Mouse (Mus musculus) cerebellum, postnatal 36 days (tissue): ENCODE data around the gene Olfr1253.

Experiments
- DNase-seq, 2 experiments: peaks; one replicate each; pipeline ENCODE4 v3.0.0; 2021 to 2022; ENCODE audit warnings: mixed read lengths in 2 of 2

Gene Olfr1253

DNA sequence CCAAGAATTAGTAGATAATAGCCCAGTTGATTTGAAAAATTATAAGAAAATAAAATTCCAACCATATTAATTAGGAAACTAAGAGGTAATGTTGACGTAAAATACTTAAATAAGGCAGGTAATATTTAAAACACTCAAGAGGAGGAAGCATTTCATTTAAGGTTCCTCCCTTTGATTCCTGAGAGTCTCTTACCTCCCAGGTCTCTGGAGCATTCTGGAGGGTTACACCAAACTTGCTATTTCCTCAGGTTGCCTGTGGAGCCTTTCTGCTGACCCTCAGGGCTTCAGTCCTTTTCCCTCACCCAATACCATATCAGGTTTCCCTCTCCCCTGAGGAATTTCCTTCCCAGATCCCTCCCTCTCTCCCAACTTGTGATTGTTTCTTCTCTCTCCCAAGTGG lies at the start of gene Olfr1253:
TSS of gene Olfr1253 (minus strand) at position 101 of the 400 bp plus-strand sequence.
- DNase-seq, result no peak

DNA sequence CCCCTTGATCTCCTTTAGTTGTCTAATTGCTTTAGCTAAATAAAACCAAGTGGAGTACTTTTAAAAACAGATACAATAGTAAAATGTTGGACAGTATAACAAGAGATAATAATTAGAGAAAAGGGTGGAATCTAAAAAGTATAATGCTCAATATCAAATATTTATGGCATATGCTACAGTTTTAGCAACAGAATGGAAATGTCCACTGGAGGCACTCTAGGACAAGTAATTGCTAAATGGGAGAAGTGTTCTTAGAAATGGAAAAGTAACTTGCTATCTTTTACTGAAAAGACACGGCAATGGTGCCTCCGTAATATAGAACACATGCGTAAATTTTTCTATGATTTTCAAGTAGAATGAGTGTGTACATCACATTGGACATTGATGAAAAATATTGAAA lies 42.7 kb upstream of the Olfr1253 start:
- DNase-seq, result no peak

DNA sequence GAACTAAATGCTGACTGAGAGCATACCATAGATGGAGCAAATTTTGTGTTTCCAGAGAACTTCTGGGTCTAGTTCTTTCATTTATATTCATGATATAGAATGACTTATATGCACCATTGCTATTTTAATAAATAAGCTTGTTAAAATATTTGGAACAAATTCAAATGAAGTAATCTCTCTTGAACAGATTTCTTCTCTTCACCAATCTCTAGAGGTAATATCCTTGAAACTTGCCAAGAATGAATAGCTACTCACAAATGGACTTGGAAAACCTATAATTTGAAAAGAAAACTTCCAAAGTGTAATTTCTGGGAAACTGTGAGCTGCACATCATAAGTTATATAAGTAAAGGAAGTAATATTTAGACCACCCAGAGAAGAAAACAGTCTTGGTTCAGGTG lies 36.6 kb upstream of the Olfr1253 start, which contains the start of gene Olfr1254:
TSS of gene Olfr1254 (minus strand) at position 101 of the 400 bp plus-strand sequence.
- no peak for DNase-seq

DNA sequence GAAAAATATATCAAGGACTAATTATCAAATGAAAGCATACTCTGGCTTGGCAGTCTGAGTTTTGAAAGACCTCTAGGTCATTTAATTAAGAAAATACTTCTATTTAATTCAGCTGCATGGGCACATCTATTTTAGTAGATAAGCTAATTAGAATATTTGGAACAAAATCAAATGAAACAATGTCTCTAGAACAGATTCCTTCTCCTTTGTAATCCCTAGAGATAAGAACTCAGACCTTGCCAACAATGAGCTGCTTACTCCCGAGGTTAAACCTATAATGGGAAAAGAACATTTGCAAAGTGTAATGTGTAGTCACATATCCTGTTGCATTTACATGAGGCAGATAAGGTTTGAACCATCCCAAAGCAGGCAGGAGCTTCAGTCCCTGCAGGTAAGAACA lies 32.0 kb downstream of the Olfr1253 start, which contains the start of gene Olfr1252:
TSS of gene Olfr1252 (minus strand) at position 101 of the 400 bp plus-strand sequence.
- no peak for DNase-seq
